Mouse (Mus musculus): ENCODE data around the gene Ints14. TPM values are rescaled to one million over a fixed set of nuclear protein-coding genes. Genes with fewer than 3 reads are reported as not detected.

Ints14 gene
- total and polyA plus RNA-seq, 3 experiments, result 30.1 to 58.2 (median 52.9) TPM

GRCm38 (mm10) chr9:65020991-65021886 lies 60.5 kb downstream of the Ints14 start, which contains the start of gene Hacd3 (continued):
- no peak for TF ChIP-seq RAD21 (IDR thresholded peaks at IDR 0.05; ENCODE audit: low read depth, low read length)
- TF ChIP-seq TCF12 (IDR thresholded peaks at IDR 0.05; ENCODE audit: low read depth, low read length), result peak; percentile 66
- peak; percentile 14; the same call in 1 of the 2 replicates for TF ChIP-seq POLR2AphosphoS2 (IDR thresholded peaks at IDR 0.05; ENCODE audit: low read depth, low read length)
- peak; percentile 92 for TF ChIP-seq MXI1 (IDR thresholded peaks at IDR 0.05; ENCODE audit: low read depth, low read length)
- no peak for TF ChIP-seq RCOR1 (conservative IDR thresholded peaks at IDR 0.05; ENCODE audit: low read depth, low read length)
- no peak for TF ChIP-seq PAX5 (IDR thresholded peaks at IDR 0.05; ENCODE audit: low read length)
- no peak for TF ChIP-seq EP300 (IDR thresholded peaks at IDR 0.05; ENCODE audit: low read length)
- peak; percentile 77 for TF ChIP-seq BHLHE40 (IDR thresholded peaks at IDR 0.05; ENCODE audit: low read depth, low read length)
- TF ChIP-seq NRF1 (IDR thresholded peaks at IDR 0.05; ENCODE audit: low read depth, low read length), result peak; percentile 85
- peak; percentile 61; the same call in 1 of the 2 replicates for TF ChIP-seq ZMIZ1 (IDR thresholded peaks at IDR 0.05; ENCODE audit: low read depth, low read length)
- no peak for TF ChIP-seq SMC3 (IDR thresholded peaks at IDR 0.05; ENCODE audit: low read depth, low read length)
- no peak for TF ChIP-seq ZKSCAN1 (IDR thresholded peaks at IDR 0.05; ENCODE audit: borderline replicate concordance, low read depth, low read length)
- no peak for TF ChIP-seq ZC3H11A (IDR thresholded peaks at IDR 0.05; ENCODE audit: low read depth, low read length)
- TF ChIP-seq CHD1 (IDR thresholded peaks at IDR 0.05; ENCODE audit: low read depth, low read length), result no peak
- TF ChIP-seq CTCF (conservative IDR thresholded peaks at IDR 0.05 in 1 of 2, IDR thresholded peaks at IDR 0.05 in 1 of 2; ENCODE audit: low read depth in 2 of 2, low read length in 2 of 2), result no peak
- TF ChIP-seq HCFC1 (IDR thresholded peaks at IDR 0.05; ENCODE audit: low read depth, low read length), result peak; percentile 41

- Histone ChIP-seq H3K27ac (ENCODE audit: insufficient read depth, low read depth) (peak overlapping the region; percentile 42), H3K4me2 (ENCODE audit: insufficient read depth, low read depth, poor library complexity, severe bottlenecking) (peak overlapping the region; percentile 83), H3K27me3 (replicated peaks) (no peaks in the 10 kb centered on the region), H3K36me3 (replicated peaks in 1 of 2; ENCODE audit: control insufficient read depth in 1 of 2, insufficient read depth in 1 of 2, low read length in 1 of 2) (peaks cover 0 to 4% of the 10 kb centered on the region in 2 experiments), H3K79me2 (replicated peaks; ENCODE audit: control insufficient read depth, extremely low read depth, insufficient read depth, poor library complexity, severe bottlenecking) (peaks cover 11% of the 10 kb centered on the region), H3K9ac (ENCODE audit: insufficient read depth, low read depth) (peak overlapping the region; percentile 85), H3K4me3 (replicated peaks in 1 of 3; ENCODE audit: low read depth in 2 of 3, low read length in 2 of 3, poor library complexity in 1 of 3) (peak overlapping the region; percentile 60 to 99 (median 79)), H3K4me1 (ENCODE audit: control insufficient read depth in 1 of 2, insufficient read depth in 2 of 2) (peaks cover 10 to 44% of the 10 kb centered on the region in 2 experiments), H3K9me3 (replicated peaks; ENCODE audit: low read length) (peaks cover 5% of the 10 kb centered on the region)
- no peak for TF ChIP-seq RCOR1 (conservative IDR thresholded peaks at IDR 0.05; ENCODE audit: low read depth, low read length)
- 0 out of 2 replicates have a peak, but pooled peaks have one; percentile 9 for TF ChIP-seq EP300 (IDR thresholded peaks at IDR 0.05; ENCODE audit: low read length)
- 0 out of 2 replicates have a peak, but pooled peaks have one; percentile 66 for TF ChIP-seq MYC (IDR thresholded peaks at IDR 0.05; ENCODE audit: low read depth, low read length)
- no peak for DNase-seq (ENCODE audit: extremely low read depth)
- in situ Hi-C loops (cut with MboI; ENCODE audit: low pct_ligation_motif_present, low pct_unique_long_range_greater_than_20kb, low sequenced_read_pairs) (no loop called here), dilution Hi-C loops (cut with MboI; ENCODE audit: extremely low pct_ligation_motif_present, extremely low pct_unique_long_range_greater_than_20kb, low sequenced_read_pairs) (no loop called here)
Measured at GRCm38 (mm10) chr9:65021887-65022579, 61.3 kb downstream of the Ints14 start.

Data from CH12.LX (cell line).